Mouse (Mus musculus): ENCODE measurements around the gene Nxpe4. TPM values are rescaled to one million over a fixed set of nuclear protein-coding genes. Genes with fewer than 3 reads are reported as not detected.

Nxpe4 gene
- 0.42 to 0.92 TPM (median 0.74 TPM) in 4 replicates for total RNA-seq (2023)

DNA sequence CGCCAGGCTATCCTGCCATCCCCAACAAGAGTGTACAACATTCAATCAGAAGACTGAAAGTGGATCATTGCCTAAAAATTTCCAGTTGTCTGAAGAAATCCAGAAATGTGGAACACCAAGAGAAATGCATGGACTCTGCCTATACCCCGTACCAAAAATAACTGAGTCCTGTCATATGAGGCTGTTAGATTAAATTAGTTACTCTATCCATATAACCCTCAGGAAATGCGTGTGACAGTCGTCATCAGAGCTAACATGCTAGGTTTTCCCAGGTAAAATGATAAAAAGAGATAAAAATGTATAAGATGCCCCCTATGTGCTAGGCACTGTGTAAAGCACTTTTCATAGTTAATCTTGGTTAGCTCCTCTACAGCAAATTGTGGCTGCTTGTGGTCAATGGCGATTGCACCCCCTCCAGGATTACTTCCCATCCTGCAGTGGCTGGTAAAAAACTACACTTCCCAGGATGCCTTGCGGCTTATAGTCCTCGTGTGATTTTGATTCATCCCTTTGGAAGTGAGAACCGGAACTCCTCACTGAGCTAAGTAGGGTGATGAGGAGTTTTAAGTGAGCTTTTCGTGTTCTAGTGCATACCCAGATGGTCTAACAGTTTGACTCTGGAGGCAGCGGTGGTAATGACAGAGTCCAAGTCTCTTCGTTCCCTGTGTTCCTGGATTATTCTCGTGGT is at the start of gene Nxpe4:
Gene Nxpe4, plus strand, starts transcription at position 519 of the 688 bp plus-strand sequence.

DNA sequence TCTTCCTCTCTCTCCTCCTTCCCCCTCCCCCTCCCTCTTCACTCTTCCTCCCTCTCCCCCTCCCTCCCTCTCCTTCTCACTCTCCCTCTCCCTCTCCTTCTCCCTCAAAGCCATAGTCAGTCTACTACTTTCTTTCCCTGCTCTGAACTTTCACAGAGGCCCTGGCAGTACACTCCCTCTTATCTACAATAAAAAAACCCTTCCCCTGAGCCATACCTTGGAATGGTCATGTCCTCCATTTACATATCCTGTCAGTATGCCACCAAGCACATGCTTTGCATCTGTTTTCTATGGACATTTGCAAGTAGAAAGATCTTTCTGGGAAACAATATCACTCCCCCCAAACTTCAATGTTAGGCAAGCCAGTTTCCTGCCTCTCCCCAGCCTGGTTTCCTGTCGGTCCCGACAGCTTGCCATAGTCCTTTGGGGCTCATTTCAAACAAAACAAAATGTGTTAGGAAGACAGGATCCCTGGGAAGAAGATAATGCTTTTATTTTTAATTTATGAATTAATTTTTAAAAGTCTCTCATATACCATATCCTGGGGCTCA is 191.4 kb downstream of the Nxpe4 start, which contains the start of gene Nxpe2:
Gene Nxpe2, minus strand, starts transcription at position 307 of the 551 bp plus-strand sequence.

Other genes with a start within 250 kb of the Nxpe4 start
- 61.1 to 73.0 TPM (median 69.4 TPM) in 4 replicates for gene Nxpe2, start 191.4 kb downstream of the Nxpe4 start, total RNA-seq (2023)